Mouse (Mus musculus) B cell, adult 2 months (primary cell): Measurements from ENCODE around the gene Pbx1.

ENCODE experiments used
- DNase-seq, 2 experiments: peaks; one replicate each; pipeline ENCODE4 v3.0.0; 2022

Gene Pbx1

GRCm38 (mm10) chr1:168139138-168139682 is 292.9 kb downstream of the Pbx1 start:
- no peak for DNase-seq

GRCm38 (mm10) chr1:168138669-168139068 is 293.4 kb downstream of the Pbx1 start:
- DNase-seq, result no peak

GRCm38 (mm10) chr1:168137890-168138289 is 294.2 kb downstream of the Pbx1 start:
- DNase-seq, result no peak

- DNase-seq, result no peak
Measured at GRCm38 (mm10) chr1:168135545-168135944, 296.5 kb downstream of the Pbx1 start.

GRCm38 (mm10) chr1:168133696-168134095 is 298.4 kb downstream of the Pbx1 start:
- no peak for DNase-seq

- DNase-seq, result no peak
Measured at GRCm38 (mm10) chr1:168128004-168128403, 304.1 kb downstream of the Pbx1 start.

GRCm38 (mm10) chr1:168124643-168125490 is 307.2 kb downstream of the Pbx1 start:
- DNase-seq, result no peak

- no peak for DNase-seq
Measured at GRCm38 (mm10) chr1:168118077-168118476, 314.0 kb downstream of the Pbx1 start.

- DNase-seq, result no peak
Measured at GRCm38 (mm10) chr1:168117367-168117766, 314.7 kb downstream of the Pbx1 start.

GRCm38 (mm10) chr1:168109797-168110196 is 322.3 kb downstream of the Pbx1 start:
- DNase-seq, result no peak

- DNase-seq, result no peak
Measured at GRCm38 (mm10) chr1:168103821-168104220, 328.2 kb downstream of the Pbx1 start.

GRCm38 (mm10) chr1:168101514-168101913 is 330.6 kb downstream of the Pbx1 start:
- no peak for DNase-seq

- DNase-seq, result no peak
Measured at GRCm38 (mm10) chr1:168098806-168099205, 333.3 kb downstream of the Pbx1 start.

GRCm38 (mm10) chr1:168094671-168095070 is 337.4 kb downstream of the Pbx1 start:
- no peak for DNase-seq

GRCm38 (mm10) chr1:168093044-168093443 is 339.0 kb downstream of the Pbx1 start:
- DNase-seq, result no peak

- no peak for DNase-seq
Measured at GRCm38 (mm10) chr1:168091627-168092026, 340.4 kb downstream of the Pbx1 start.

GRCm38 (mm10) chr1:168088680-168089079 is 343.4 kb downstream of the Pbx1 start:
- no peak for DNase-seq

GRCm38 (mm10) chr1:168079394-168079767 is 352.7 kb downstream of the Pbx1 start:
- DNase-seq, result no peak

- DNase-seq, result no peak
Measured at GRCm38 (mm10) chr1:168078746-168079393, 353.2 kb downstream of the Pbx1 start.

- no peak for DNase-seq
Measured at GRCm38 (mm10) chr1:168071974-168072373, 360.1 kb downstream of the Pbx1 start.

- DNase-seq, result no peak
Measured at GRCm38 (mm10) chr1:168070273-168070910, 361.7 kb downstream of the Pbx1 start.

GRCm38 (mm10) chr1:168069740-168070139 is 362.3 kb downstream of the Pbx1 start:
- DNase-seq, result no peak
